Mouse (Mus musculus): ENCODE data around the gene Camk1g. TPM values are rescaled to one million over a fixed set of nuclear protein-coding genes. Genes with fewer than 3 reads are reported as not detected.

Gene Camk1g
- polyA plus RNA-seq, 1 experiment from 2014 or later, result 10.5 TPM

- H3K4me1 ChIP-seq (ENCODE audit: control insufficient read depth, insufficient read depth, low read length), result peaks cover 8% of the 10 kb centered on the region
- no peak overlapping the region for H3K9ac ChIP-seq (replicated peaks; ENCODE audit: low read depth, low read length)
- no peaks in the 10 kb centered on the region for H3K36me3 ChIP-seq (ENCODE audit: control insufficient read depth, insufficient read depth, low read length)
- no peak for ATAC-seq (ENCODE audit: insufficient number of reproducible peaks, insufficient read depth, low FRiP score, low read depth)
- no peak overlapping the region for H3K27ac ChIP-seq (ENCODE audit: low read length)
- no peaks in the 10 kb centered on the region for H3K27me3 ChIP-seq (ENCODE audit: control insufficient read depth, insufficient read depth, low read length)
- H3K4me2 ChIP-seq (replicated peaks; ENCODE audit: low read depth, low read length), result no peak overlapping the region
- H3K9me3 ChIP-seq (ENCODE audit: control insufficient read depth, low read depth, low read length), result no peaks in the 10 kb centered on the region
- 43% methylated on average over 10 of the region's 10 CpGs for WGBS
- H3K4me3 ChIP-seq (ENCODE audit: low read depth, low read length), result no peak overlapping the region
These were observed 2.0 kb downstream of the Camk1g start for GRCm38 (mm10) chr1:193368055-193368454.

DNA sequence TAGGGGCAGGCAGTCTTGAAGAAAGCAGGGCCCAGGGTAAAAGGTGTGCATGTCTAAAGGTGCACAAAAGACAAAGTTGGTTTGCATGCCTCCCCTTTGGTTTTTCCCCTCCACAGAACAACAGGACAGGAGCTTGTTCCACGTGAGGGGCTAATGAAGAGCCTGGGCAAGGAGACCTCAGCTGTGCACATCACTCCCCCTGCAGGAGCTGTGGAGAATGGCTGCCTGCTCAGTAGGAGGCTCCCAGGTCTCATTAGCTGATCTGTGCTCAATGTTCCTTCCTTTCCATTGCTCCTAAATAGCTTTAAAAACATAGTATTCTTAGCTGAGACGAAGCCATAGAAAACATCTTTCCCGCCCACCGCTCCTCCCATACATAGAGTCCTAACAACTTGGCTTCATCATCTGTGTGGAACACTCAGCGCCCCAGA is 6.3 kb downstream of the Camk1g start:
- ATAC-seq (ENCODE audit: insufficient number of reproducible peaks, insufficient read depth, low FRiP score, low read depth), result no peak
- WGBS, result 73% methylated on average over 5 of the region's 5 CpGs
- no peaks in the 10 kb centered on the region for H3K4me1 ChIP-seq (ENCODE audit: control insufficient read depth, insufficient read depth, low read length)
- no peak overlapping the region for H3K4me3 ChIP-seq (ENCODE audit: low read depth, low read length)
- no peaks in the 10 kb centered on the region for H3K27me3 ChIP-seq (ENCODE audit: control insufficient read depth, insufficient read depth, low read length)
- no peak overlapping the region for H3K4me2 ChIP-seq (replicated peaks; ENCODE audit: low read depth, low read length)
- no peak overlapping the region for H3K9ac ChIP-seq (replicated peaks; ENCODE audit: low read depth, low read length)
- H3K36me3 ChIP-seq (ENCODE audit: control insufficient read depth, insufficient read depth, low read length), result 0 out of 2 replicates have a peak, but pooled peaks cover 4% of the 10 kb centered on the region
- no peak overlapping the region for H3K27ac ChIP-seq (ENCODE audit: low read length)
- no peaks in the 10 kb centered on the region for H3K9me3 ChIP-seq (ENCODE audit: control insufficient read depth, low read depth, low read length)

- Histone ChIP-seq H3K36me3 (ENCODE audit: control insufficient read depth, insufficient read depth, low read length) (0 out of 2 replicates have a peak, but pooled peaks cover 4% of the 10 kb centered on the region), H3K27me3 (ENCODE audit: control insufficient read depth, insufficient read depth, low read length) (no peaks in the 10 kb centered on the region), H3K9ac (replicated peaks; ENCODE audit: low read depth, low read length) (no peak overlapping the region), H3K27ac (ENCODE audit: low read length) (no peak overlapping the region), H3K4me3 (ENCODE audit: low read depth, low read length) (no peak overlapping the region), H3K4me1 (ENCODE audit: control insufficient read depth, insufficient read depth, low read length) (no peaks in the 10 kb centered on the region), H3K4me2 (replicated peaks; ENCODE audit: low read depth, low read length) (no peak overlapping the region), H3K9me3 (ENCODE audit: control insufficient read depth, low read depth, low read length) (no peaks in the 10 kb centered on the region)
- ATAC-seq (ENCODE audit: insufficient number of reproducible peaks, insufficient read depth, low FRiP score, low read depth), result no peak
- 86% methylated on average over 7 of the region's 7 CpGs for WGBS
These were observed 8.0 kb downstream of the Camk1g start for GRCm38 (mm10) chr1:193362078-193362477.

GRCm38 (mm10) chr1:193361181-193361580 is 8.9 kb downstream of the Camk1g start:
- no peaks in the 10 kb centered on the region for H3K27me3 ChIP-seq (ENCODE audit: control insufficient read depth, insufficient read depth, low read length)
- WGBS, result 82% methylated on average over 6 of the region's 6 CpGs
- H3K27ac ChIP-seq (ENCODE audit: low read length), result no peak overlapping the region
- H3K4me1 ChIP-seq (ENCODE audit: control insufficient read depth, insufficient read depth, low read length), result no peaks in the 10 kb centered on the region
- no peaks in the 10 kb centered on the region for H3K9me3 ChIP-seq (ENCODE audit: control insufficient read depth, low read depth, low read length)
- no peak overlapping the region for H3K4me3 ChIP-seq (ENCODE audit: low read depth, low read length)
- H3K4me2 ChIP-seq (replicated peaks; ENCODE audit: low read depth, low read length), result no peak overlapping the region
- H3K36me3 ChIP-seq (ENCODE audit: control insufficient read depth, insufficient read depth, low read length), result 0 out of 2 replicates have a peak, but pooled peaks cover 4% of the 10 kb centered on the region
- no peak overlapping the region for H3K9ac ChIP-seq (replicated peaks; ENCODE audit: low read depth, low read length)
- ATAC-seq (ENCODE audit: insufficient number of reproducible peaks, insufficient read depth, low FRiP score, low read depth), result no peak

DNA sequence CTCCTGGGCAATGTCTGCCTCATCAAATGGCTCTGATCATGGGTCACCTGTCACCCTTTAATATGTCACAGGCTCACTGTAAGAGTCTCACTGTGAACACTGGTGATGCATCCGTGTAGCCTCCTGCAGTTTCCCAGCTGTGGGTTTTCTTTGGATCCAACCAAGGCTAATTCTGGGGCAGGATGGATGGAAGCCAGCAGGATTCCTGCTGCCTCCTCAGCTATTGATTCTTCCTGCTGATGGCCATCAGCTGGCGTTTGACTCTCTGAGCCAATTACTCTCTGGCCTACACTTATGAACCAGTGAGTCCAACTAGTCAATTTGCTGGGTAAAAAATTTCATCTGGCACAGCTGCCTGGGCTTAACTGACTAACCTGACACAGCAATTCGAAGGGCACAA is 10.9 kb downstream of the Camk1g start:
- Histone ChIP-seq H3K9me3 (ENCODE audit: control insufficient read depth, low read depth, low read length) (no peaks in the 10 kb centered on the region), H3K27ac (ENCODE audit: low read length) (no peak overlapping the region), H3K4me2 (replicated peaks; ENCODE audit: low read depth, low read length) (no peak overlapping the region), H3K9ac (replicated peaks; ENCODE audit: low read depth, low read length) (no peak overlapping the region), H3K4me3 (ENCODE audit: low read depth, low read length) (no peak overlapping the region), H3K36me3 (ENCODE audit: control insufficient read depth, insufficient read depth, low read length) (0 out of 2 replicates have a peak, but pooled peaks cover 4% of the 10 kb centered on the region), H3K4me1 (ENCODE audit: control insufficient read depth, insufficient read depth, low read length) (no peaks in the 10 kb centered on the region), H3K27me3 (ENCODE audit: control insufficient read depth, insufficient read depth, low read length) (no peaks in the 10 kb centered on the region)
- no peak for ATAC-seq (ENCODE audit: insufficient number of reproducible peaks, insufficient read depth, low FRiP score, low read depth)
- 62% methylated on average over 3 of the region's 3 CpGs for WGBS

DNA sequence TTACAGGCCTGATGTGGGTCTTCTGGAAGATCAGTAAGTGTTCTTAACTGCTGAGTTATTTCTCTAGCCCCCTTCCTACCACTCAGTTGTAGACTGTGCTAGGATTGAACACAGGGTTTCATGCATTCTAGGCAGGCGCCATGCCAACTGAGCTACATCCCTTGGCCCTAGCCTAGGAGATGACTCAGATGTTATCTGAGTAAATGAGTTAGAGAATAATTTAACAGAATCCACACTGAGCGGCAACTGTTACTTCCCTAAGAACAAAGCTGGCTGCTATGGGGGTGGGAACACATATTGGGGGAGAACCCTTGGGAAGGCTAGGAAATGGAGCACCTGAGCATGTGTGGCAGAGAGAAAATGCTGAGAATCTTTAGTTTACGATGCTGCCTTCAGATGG is 18.5 kb downstream of the Camk1g start:
- H3K27me3 ChIP-seq (ENCODE audit: control insufficient read depth, insufficient read depth, low read length), result no peaks in the 10 kb centered on the region
- peaks cover 3% of the 10 kb centered on the region; the same call in 1 of the 2 replicates for H3K36me3 ChIP-seq (ENCODE audit: control insufficient read depth, insufficient read depth, low read length)
- WGBS, result 84% methylated on average over 3 of the region's 3 CpGs
- H3K4me3 ChIP-seq (ENCODE audit: low read depth, low read length), result no peak overlapping the region
- H3K4me1 ChIP-seq (ENCODE audit: control insufficient read depth, insufficient read depth, low read length), result no peaks in the 10 kb centered on the region
- H3K4me2 ChIP-seq (replicated peaks; ENCODE audit: low read depth, low read length), result no peak overlapping the region
- no peak overlapping the region for H3K9ac ChIP-seq (replicated peaks; ENCODE audit: low read depth, low read length)
- ATAC-seq (ENCODE audit: insufficient number of reproducible peaks, insufficient read depth, low FRiP score, low read depth), result no peak
- H3K27ac ChIP-seq (ENCODE audit: low read length), result no peak overlapping the region
- no peaks in the 10 kb centered on the region for H3K9me3 ChIP-seq (ENCODE audit: control insufficient read depth, low read depth, low read length)

GRCm38 (mm10) chr1:193350546-193350801 is 19.6 kb downstream of the Camk1g start:
- Histone ChIP-seq H3K9me3 (ENCODE audit: control insufficient read depth, low read depth, low read length) (no peaks in the 10 kb centered on the region), H3K4me3 (ENCODE audit: low read depth, low read length) (no peak overlapping the region), H3K4me1 (ENCODE audit: control insufficient read depth, insufficient read depth, low read length) (no peaks in the 10 kb centered on the region), H3K36me3 (ENCODE audit: control insufficient read depth, insufficient read depth, low read length) (peaks cover 3% of the 10 kb centered on the region; the same call in 1 of the 2 replicates), H3K9ac (replicated peaks; ENCODE audit: low read depth, low read length) (no peak overlapping the region), H3K4me2 (replicated peaks; ENCODE audit: low read depth, low read length) (no peak overlapping the region), H3K27ac (ENCODE audit: low read length) (no peak overlapping the region), H3K27me3 (ENCODE audit: control insufficient read depth, insufficient read depth, low read length) (no peaks in the 10 kb centered on the region)
- ATAC-seq (ENCODE audit: insufficient number of reproducible peaks, insufficient read depth, low FRiP score, low read depth), result no peak
- 86% methylated on average over 2 of the region's 2 CpGs for WGBS

DNA sequence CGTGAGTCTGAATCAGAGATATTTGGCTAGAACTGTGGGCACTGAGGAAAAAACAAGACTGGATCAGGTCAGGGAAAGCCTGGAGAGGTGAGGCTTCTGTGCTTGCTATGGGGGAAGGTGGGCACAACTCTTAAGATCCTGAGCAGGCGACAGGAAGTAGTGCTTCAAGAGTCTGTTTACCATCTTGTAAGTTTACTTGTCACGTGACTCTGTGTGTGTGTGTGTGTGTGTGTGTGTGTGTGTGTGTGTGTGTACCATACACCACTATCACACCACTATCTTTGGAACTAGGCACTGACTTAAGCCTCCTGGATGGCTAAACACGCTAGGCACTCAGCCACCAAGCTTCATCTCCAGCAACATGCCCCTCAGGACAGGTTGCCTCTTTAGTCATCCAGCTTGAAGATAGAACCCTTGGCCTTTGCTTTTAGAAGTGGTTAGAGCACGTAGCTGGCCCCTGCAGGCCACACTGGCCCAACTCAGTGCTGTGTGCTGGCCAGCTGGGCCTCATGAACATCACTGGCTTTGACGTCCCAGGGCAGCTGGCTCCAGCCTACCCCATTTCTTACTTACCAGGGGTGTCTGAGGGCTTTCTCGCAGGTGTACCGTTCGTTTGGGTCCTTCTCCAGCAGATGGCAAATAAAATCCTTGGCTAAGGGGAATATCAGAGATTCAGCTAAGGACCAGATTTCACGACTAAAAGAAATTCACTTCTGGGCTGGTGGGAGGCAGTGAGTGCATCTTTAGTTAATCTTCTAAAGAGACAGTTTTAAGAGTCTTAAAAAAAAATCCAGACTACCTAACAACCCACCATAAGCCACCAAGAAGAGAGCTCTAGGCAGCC is 20.2 kb downstream of the Camk1g start:
- Histone ChIP-seq H3K9ac (replicated peaks; ENCODE audit: low read depth, low read length) (no peak overlapping the region), H3K4me3 (ENCODE audit: low read depth, low read length) (no peak overlapping the region), H3K4me1 (ENCODE audit: control insufficient read depth, insufficient read depth, low read length) (no peaks in the 10 kb centered on the region), H3K4me2 (replicated peaks; ENCODE audit: low read depth, low read length) (no peak overlapping the region), H3K9me3 (ENCODE audit: control insufficient read depth, low read depth, low read length) (no peaks in the 10 kb centered on the region), H3K27ac (ENCODE audit: low read length) (no peak overlapping the region), H3K27me3 (ENCODE audit: control insufficient read depth, insufficient read depth, low read length) (no peaks in the 10 kb centered on the region), H3K36me3 (ENCODE audit: control insufficient read depth, insufficient read depth, low read length) (peaks cover 3% of the 10 kb centered on the region; the same call in 1 of the 2 replicates)
- no peak for ATAC-seq (ENCODE audit: insufficient number of reproducible peaks, insufficient read depth, low FRiP score, low read depth)
- whole genome bisulfite sequencing, result 76% methylated on average over 10 of the region's 10 CpGs

Data from stomach, embryonic 14.5 days (tissue).